Mouse (Mus musculus) layer of hippocampus, adult 18-20 months (tissue): ENCODE measurements around the gene Abhd11. TPM values are rescaled to one million over a fixed set of nuclear protein-coding genes. Genes with fewer than 3 reads are reported as not detected.

ENCODE experiments used
- total RNA-seq, 2 experiments: library from RNA; stranded (reverse); gene quantifications; 2 replicates each; pipeline ENCODE4 v1.2.3; 2021

Abhd11 gene
- total RNA-seq, 2 experiments from 2014 or later: 27.8 to 29.5 TPM

Other genes starting within 250 kb of the Abhd11 start
- not detected for gene Tmem270, start 102.4 kb upstream of the Abhd11 start, total RNA-seq
- gene Cldn13, start 93.6 kb upstream of the Abhd11 start, total RNA-seq: not detected
- gene Mettl27, start 76.8 kb upstream of the Abhd11 start, total RNA-seq: 1 to 10 TPM; 7.5 to 8.6 TPM
- gene Cldn4, start 62.2 kb upstream of the Abhd11 start, total RNA-seq: not detected
- 1 to 10 TPM in 1 of 2 experiments, under 1 TPM in 1; 0.43 to 1.6 TPM for gene Cldn3, start 22.9 kb upstream of the Abhd11 start, total RNA-seq
- gene Stx1a, start 14.3 kb downstream of the Abhd11 start, total RNA-seq: 10 to 100 TPM; 91.5 to 97.8 TPM
- gene Dnajc30, start 55.0 kb downstream of the Abhd11 start, total RNA-seq: 10 to 100 TPM; 40.1 to 43.4 TPM
- 10 to 100 TPM; 49.0 to 57.9 TPM for gene Bud23, start 55.8 kb downstream of the Abhd11 start, total RNA-seq
- gene Vps37d, start 69.1 kb downstream of the Abhd11 start, total RNA-seq: 10 to 100 TPM; 33.3 to 35.3 TPM
- 1 to 10 TPM; 4.7 to 4.9 TPM for gene Mlxipl, start 80.7 kb downstream of the Abhd11 start, total RNA-seq
- gene Tbl2, start 140.5 kb downstream of the Abhd11 start, total RNA-seq: 10 to 100 TPM; 30.4 to 31.5 TPM
- 10 to 100 TPM; 57.2 to 58.2 TPM for gene Bcl7b, start 159.1 kb downstream of the Abhd11 start, total RNA-seq
- gene Baz1b, start 178.1 kb downstream of the Abhd11 start, total RNA-seq: 10 to 100 TPM; 81.1 to 81.3 TPM
- 1 to 10 TPM; 5.6 to 5.8 TPM for gene Fzd9, start 242.1 kb downstream of the Abhd11 start, total RNA-seq